Mouse (Mus musculus) megakaryocyte, embryonic 14.5 days (primary cell): ENCODE measurements around the gene Klf3. TPM values are rescaled to one million over a fixed set of nuclear protein-coding genes. Genes with fewer than 3 reads are reported as not detected.
A peak's percentile ranks its signal among the peaks of the same experiment; 100 is the strongest.

Experiments used
- H3K27me3 ChIP-seq: replicated peaks from 2 replicates; pipeline ENCODE3; 2012; ENCODE audit warnings: inconsistent platforms
- H3K36me3 ChIP-seq: replicated peaks from 2 replicates; pipeline ENCODE3; 2012; ENCODE audit warnings: low read length, inconsistent platforms, mixed read lengths
- H3K4me1 ChIP-seq: 2 replicates; pipeline ENCODE4 v1.6.1; 2012; ENCODE audit warnings: inconsistent platforms
- H3K4me3 ChIP-seq: replicated peaks from 2 replicates; pipeline ENCODE3; 2012; ENCODE audit warnings: moderate library complexity, mild to moderate bottlenecking, inconsistent platforms
- H3K9me3 ChIP-seq: 2 replicates; pipeline ENCODE4 v1.6.1; 2012; ENCODE audit warnings: inconsistent platforms
- FLI1 ChIP-seq: IDR thresholded peaks from 2 replicates; pipeline ENCODE4 v1.6.1; 2012; ENCODE audit warnings: low read length, inconsistent platforms, mixed read lengths
- GATA1 ChIP-seq: IDR thresholded peaks from 3 replicates; pipeline ENCODE4 v1.6.1; 2012; ENCODE audit warnings: mixed read lengths, low read length, inconsistent platforms, borderline replicate concordance
- polyA plus RNA-seq: library from polyadenylated mRNA; stranded (reverse); fragments of >175 nt; gene quantifications from 2 replicates; pipeline ENCODE4 v1.2.3, GENCODE M21; 2012; ENCODE audit warnings: low replicate concordance; ENCODE audit not compliant: insufficient read depth

The Klf3 gene
- polyA plus RNA-seq, 1 experiment: 73.1 TPM

GRCm38 (mm10) chr5:64809257-64809656 is 6.1 kb downstream of the Klf3 start:
- Histone ChIP-seq H3K9me3 (no peaks in the 10 kb centered on the region), H3K36me3 (peaks cover 28% of the 10 kb centered on the region), H3K4me3 (peak overlapping the region; percentile 24), H3K4me1 (peaks cover 93% of the 10 kb centered on the region), H3K27me3 (no peaks in the 10 kb centered on the region)
- no peak for TF ChIP-seq GATA1
- no peak for TF ChIP-seq FLI1

- peaks cover 34% of the 10 kb centered on the region for H3K36me3 ChIP-seq
- no peak for TF ChIP-seq GATA1
- TF ChIP-seq FLI1: no peak
- H3K9me3 ChIP-seq: no peaks in the 10 kb centered on the region
- no peaks in the 10 kb centered on the region for H3K27me3 ChIP-seq
- H3K4me3 ChIP-seq: peak overlapping the region; percentile 75
- H3K4me1 ChIP-seq: peaks cover 95% of the 10 kb centered on the region
Measured at GRCm38 (mm10) chr5:64809864-64810263, 6.7 kb downstream of the Klf3 start.

DNA sequence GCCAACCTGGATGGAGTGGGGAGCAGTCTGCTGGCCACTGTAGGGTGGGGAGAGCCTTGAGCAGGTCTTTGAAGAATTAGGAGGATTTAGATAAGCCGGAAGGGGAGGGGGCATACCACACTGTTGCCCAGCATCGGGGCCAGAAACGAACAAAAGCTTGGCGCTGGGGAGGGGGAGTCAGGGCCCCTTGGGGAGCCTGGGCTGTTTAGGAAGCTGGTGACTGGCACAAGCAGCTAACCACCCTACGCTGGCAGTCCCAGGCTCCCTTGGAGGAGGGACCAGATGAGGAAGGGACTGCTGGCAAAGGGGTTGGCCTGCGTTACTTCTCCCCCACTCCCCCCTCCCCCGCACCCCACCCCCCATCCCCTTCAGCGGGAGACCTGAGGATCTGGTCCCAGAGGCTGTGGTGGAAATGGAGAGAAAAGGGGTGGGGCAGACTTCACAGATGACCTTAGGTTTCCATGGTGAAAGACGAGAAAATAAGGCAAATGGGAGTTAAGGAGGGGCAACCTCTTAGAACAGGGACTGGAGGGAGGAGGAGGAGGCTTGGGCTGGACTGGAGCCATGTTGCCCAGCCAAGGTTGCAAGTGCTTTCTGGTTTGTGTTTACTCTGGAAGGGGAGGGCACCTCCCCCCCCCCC is 7.8 kb downstream of the Klf3 start:
- peak overlapping the region; percentile 91 for H3K4me3 ChIP-seq
- H3K4me1 ChIP-seq: peaks cover 92% of the 10 kb centered on the region
- no peaks in the 10 kb centered on the region for H3K27me3 ChIP-seq
- no peaks in the 10 kb centered on the region for H3K9me3 ChIP-seq
- TF ChIP-seq GATA1 (no peak), FLI1 (no peak)
- H3K36me3 ChIP-seq: peaks cover 45% of the 10 kb centered on the region

DNA sequence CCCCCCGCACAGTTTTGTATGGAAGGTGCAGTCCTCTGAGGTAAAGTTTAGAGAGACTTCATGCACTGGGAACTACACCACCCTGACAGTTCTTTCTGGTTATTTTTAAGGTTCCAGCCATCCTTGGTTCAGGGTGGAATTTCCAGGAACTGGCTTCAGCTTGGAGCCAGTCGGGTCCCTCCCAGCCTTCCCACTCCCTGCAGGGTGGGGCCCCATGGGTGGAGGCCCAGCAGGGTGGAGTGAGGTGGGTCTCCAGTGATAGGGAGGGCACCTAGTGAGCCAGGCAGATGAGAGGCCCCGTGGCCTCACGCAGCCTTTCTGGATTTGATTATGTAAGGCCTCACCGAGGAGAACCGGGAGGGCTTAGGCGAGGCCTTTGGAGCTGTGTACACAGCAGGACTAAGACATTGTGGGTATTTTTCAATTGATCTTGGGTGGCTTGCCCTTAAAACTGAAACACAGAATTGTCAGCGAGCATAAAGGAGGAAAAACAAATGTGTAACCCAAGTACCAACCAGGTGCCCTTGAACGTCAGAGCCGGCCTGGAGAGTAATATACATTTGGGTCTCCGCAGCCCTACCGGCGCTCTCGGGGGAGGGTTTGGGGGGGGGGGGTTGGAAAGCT is 8.4 kb downstream of the Klf3 start:
- H3K27me3 ChIP-seq: no peaks in the 10 kb centered on the region
- peaks cover 89% of the 10 kb centered on the region for H3K4me1 ChIP-seq
- no peaks in the 10 kb centered on the region for H3K9me3 ChIP-seq
- peaks cover 52% of the 10 kb centered on the region for H3K36me3 ChIP-seq
- TF ChIP-seq FLI1: no peak
- no peak for TF ChIP-seq GATA1
- H3K4me3 ChIP-seq: peak overlapping the region; percentile 91

DNA sequence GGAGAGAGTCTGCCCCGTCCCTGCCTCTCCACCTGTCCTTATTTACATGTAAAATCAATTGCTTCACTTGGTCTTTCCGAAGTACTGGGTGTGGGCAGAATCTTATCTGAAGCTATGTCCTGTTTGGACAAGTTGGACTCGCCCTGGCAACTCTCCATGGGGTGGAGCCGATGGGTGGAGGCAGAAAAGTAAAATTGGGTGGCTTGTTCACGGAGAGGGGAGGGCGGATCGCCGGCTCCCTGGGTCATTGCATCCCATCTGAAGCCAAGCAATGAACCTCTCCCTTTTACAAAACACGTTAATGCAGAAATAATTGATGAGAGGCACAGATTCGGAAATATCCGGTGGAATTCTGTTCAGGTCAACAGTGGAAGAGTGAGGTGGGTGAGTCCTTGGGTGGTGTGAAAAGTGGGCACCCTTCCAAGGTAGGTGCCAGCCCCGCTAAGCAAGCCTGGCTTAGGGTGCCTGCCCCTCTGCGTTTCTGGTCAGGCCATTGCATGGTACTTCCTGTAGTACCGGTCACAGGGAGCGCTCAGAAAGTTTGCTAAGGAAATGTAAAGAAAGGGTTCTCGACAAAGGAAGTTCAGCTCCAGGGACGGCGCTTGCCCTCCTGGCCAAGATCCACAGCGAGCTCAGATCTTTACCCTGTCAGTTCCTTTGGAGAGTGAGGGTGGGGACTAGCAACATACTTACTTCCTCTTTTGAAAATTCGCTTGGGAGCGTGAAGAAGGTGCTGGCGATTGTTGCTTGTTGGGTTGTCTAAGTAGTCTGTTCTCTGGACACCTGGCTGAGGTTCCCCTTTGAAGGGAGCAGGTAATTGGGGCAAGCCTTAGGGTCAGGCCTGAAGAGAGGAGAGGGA is 9.2 kb downstream of the Klf3 start:
- TF ChIP-seq FLI1 (no peak), GATA1 (no peak)
- no peaks in the 10 kb centered on the region for H3K27me3 ChIP-seq
- no peaks in the 10 kb centered on the region for H3K9me3 ChIP-seq
- peaks cover 89% of the 10 kb centered on the region for H3K4me1 ChIP-seq
- H3K4me3 ChIP-seq: peak overlapping the region; percentile 91
- H3K36me3 ChIP-seq: peaks cover 59% of the 10 kb centered on the region

DNA sequence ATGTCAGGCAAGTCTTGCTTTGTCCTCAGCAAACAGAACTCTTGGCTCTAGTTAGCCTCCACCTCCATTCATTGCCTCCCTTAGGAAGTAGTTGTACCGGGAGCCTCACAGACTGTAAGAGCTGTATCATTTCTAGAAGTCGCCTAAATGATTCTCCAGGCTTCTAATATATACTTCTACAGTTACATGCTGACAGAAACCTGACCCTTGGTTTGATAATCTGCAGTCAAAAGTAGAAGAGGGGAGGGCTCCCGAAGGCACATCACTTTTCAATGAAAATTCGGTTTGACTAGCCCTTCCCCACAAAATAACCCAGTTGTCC is 9.8 kb downstream of the Klf3 start:
- peaks cover 85% of the 10 kb centered on the region for H3K4me1 ChIP-seq
- no peak for TF ChIP-seq FLI1
- TF ChIP-seq GATA1: no peak
- peaks cover 64% of the 10 kb centered on the region for H3K36me3 ChIP-seq
- no peaks in the 10 kb centered on the region for H3K9me3 ChIP-seq
- H3K4me3 ChIP-seq: peak overlapping the region; percentile 91
- no peaks in the 10 kb centered on the region for H3K27me3 ChIP-seq

DNA sequence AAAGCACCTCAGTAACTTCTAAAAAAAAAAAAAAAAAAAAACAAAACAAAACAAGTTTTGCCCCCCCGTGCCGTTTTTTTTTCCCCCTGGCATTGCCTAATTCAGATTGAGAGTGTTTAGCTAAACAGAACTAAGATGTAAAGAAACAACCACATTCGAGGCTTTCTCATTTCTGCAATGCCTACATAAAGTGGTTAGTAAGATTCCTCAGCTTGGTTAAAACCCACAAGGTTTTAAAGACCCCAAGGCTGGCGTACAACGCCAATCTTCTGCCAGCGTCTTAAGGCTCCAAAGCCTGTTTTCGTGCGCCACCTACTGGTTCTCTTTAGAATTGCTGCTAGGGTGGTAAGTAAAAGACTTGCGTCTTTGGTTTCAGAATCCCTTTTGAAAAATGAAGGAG is 10.2 kb downstream of the Klf3 start:
- peak overlapping the region; percentile 91 for H3K4me3 ChIP-seq
- peaks cover 85% of the 10 kb centered on the region for H3K4me1 ChIP-seq
- TF ChIP-seq FLI1: no peak

GRCm38 (mm10) chr5:64814416-64814815 is 11.2 kb downstream of the Klf3 start:
- no peak for TF ChIP-seq GATA1
- no peak for TF ChIP-seq FLI1
- Histone ChIP-seq H3K4me3 (no peak overlapping the region), H3K9me3 (no peaks in the 10 kb centered on the region), H3K36me3 (peaks cover 70% of the 10 kb centered on the region), H3K4me1 (peaks cover 82% of the 10 kb centered on the region), H3K27me3 (no peaks in the 10 kb centered on the region)

More for the DNA sequence above, 10.2 kb downstream of the Klf3 start:
- H3K27me3 ChIP-seq: no peaks in the 10 kb centered on the region
- peaks cover 68% of the 10 kb centered on the region for H3K36me3 ChIP-seq
- no peaks in the 10 kb centered on the region for H3K9me3 ChIP-seq

DNA sequence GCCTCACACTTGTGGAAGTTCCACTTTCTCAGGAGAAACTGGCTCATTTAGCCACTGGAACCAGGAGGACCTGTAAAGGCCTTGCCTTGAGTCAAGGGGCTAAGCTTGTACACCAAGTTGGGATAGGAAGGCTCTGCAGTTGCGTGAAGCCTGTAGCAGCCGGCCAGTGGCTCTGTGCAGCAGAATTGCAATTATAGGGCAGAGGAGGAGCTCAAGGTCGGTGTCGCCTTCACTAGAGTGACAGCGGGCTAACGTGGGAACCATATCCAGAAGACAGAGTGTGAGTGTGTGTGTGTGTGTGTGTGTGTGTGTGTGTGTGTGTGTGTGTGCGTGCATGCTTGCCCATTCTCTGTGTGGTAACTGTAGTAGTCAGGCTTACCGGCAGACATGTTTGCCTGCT is 12.4 kb downstream of the Klf3 start:
- H3K27me3 ChIP-seq: no peaks in the 10 kb centered on the region
- peaks cover 70% of the 10 kb centered on the region for H3K36me3 ChIP-seq
- no peaks in the 10 kb centered on the region for H3K9me3 ChIP-seq
- peaks cover 71% of the 10 kb centered on the region for H3K4me1 ChIP-seq
- no peak overlapping the region for H3K4me3 ChIP-seq
- TF ChIP-seq FLI1 (no peak), GATA1 (no peak)
